Mouse (Mus musculus) neural tube, embryonic 13.5 days (tissue): ENCODE measurements around the gene Dpp10. TPM values are rescaled to one million over a fixed set of nuclear protein-coding genes. Genes with fewer than 3 reads are reported as not detected.

ENCODE experiments used
- ATAC-seq: fragments of 200-750 bp; cut with Nextera tagmentation; 2 replicates; pipeline ENCODE4 v1.8.0; 2017; ENCODE audit warnings: low read depth, mild to moderate bottlenecking, moderate TSS enrichment, moderate library complexity
- H3K27ac ChIP-seq: fragments of 300-500 bp; sonication (generic); replicated peaks from 2 replicates; pipeline ENCODE4 v1.5.1; 2015; ENCODE audit warnings: moderate library complexity, mild to moderate bottlenecking, inconsistent platforms
- H3K27me3 ChIP-seq: fragments of 300-500 bp; sonication (generic); 2 replicates; pipeline ENCODE4 v1.6.1; 2015; ENCODE audit warnings: mild to moderate bottlenecking, inconsistent platforms
- H3K36me3 ChIP-seq: fragments of 300-500 bp; sonication (generic); 2 replicates; pipeline ENCODE4 v1.6.1; 2015; ENCODE audit warnings: mild to moderate bottlenecking, inconsistent platforms
- H3K4me1 ChIP-seq: fragments of 300-500 bp; sonication (generic); replicated peaks from 2 replicates; pipeline ENCODE4 v1.6.1; 2015; ENCODE audit warnings: inconsistent platforms
- H3K4me2 ChIP-seq: fragments of 300-500 bp; sonication (generic); 2 replicates; pipeline ENCODE4 v1.6.1; 2015; ENCODE audit warnings: inconsistent platforms, mild to moderate bottlenecking, moderate library complexity
- H3K4me3 ChIP-seq: fragments of 300-500 bp; sonication (generic); 2 replicates; pipeline ENCODE4 v1.5.1; 2015; ENCODE audit warnings: mild to moderate bottlenecking, inconsistent platforms
- H3K9ac ChIP-seq: fragments of 300-500 bp; sonication (generic); 2 replicates; pipeline ENCODE4 v1.6.1; 2015; ENCODE audit warnings: moderate library complexity, mild to moderate bottlenecking, inconsistent platforms
- H3K9me3 ChIP-seq: fragments of 300-500 bp; sonication (generic); 2 replicates; pipeline ENCODE4 v1.6.1; 2016; ENCODE audit warnings: inconsistent platforms
- WGBS: fragments of 180-500 bp; shearing (Covaris S2); methylation state at CpG from one replicate; pipeline ENCODE4 v1.1.7; 2015; 5-methylcytosine and 5-hydroxymethylcytosine counted together
- polyA plus RNA-seq: library from polyadenylated mRNA; unstranded; fragments of >200 nt; fragmentation: Nextera tagmentation; extraction: Ambion mirVana; gene quantifications from 2 replicates; pipeline ENCODE4 v1.2.1, GENCODE M21; 2015

Dpp10 gene
- polyA plus RNA-seq, 1 experiment from 2014 or later, result 11.1 TPM

DNA sequence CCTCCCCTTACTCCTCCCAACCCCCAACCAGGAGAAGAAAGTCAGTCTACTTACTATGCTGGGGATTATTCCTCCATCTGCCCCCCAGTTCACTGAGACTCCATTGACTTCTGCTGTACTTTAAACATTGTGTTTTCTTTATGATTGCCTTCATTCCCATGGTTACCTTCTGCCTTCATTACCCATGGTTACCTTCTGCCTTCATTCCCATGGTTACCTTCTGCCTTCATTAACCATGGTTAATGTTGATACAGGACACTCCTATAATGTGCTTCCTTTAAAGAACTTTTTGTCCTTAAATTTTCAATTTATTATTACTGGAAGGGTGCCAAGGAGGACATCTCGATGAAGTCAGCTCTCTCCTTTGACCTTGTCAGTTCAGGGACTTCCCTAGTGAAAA lies 158.1 kb downstream of the Dpp10 start:
- Histone ChIP-seq H3K27me3 (no peaks in the 10 kb centered on the region), H3K27ac (no peak overlapping the region), H3K9ac (no peak overlapping the region), H3K4me3 (no peak overlapping the region), H3K4me2 (no peak overlapping the region), H3K9me3 (no peaks in the 10 kb centered on the region), H3K36me3 (no peaks in the 10 kb centered on the region), H3K4me1 (no peaks in the 10 kb centered on the region)
- 42% methylated on average over 1 of the region's 1 CpGs for WGBS
- peak; percentile 32; the same call in 1 of the 2 replicates for ATAC-seq

DNA sequence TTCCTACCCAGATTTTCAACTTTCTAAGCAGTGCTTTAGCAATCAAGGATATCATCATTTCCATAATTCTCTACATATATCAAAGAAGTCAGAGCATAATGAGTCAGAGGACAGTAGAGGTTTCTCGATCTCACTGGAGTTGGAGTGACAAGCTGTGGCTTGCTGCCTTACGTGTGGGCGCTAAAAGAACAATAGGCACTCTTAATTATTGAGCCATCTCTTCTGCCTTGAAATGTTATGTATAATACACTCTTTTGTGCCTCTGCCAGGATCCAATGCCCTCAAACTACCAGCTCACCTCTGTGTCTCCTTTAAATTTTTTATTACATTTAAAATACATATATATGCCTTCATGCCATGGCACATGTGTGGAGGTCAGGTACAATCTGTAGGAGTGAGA lies 198.5 kb downstream of the Dpp10 start:
- H3K4me1 ChIP-seq, result no peaks in the 10 kb centered on the region
- H3K4me3 ChIP-seq, result no peak overlapping the region
- no peak overlapping the region for H3K27ac ChIP-seq
- no peaks in the 10 kb centered on the region for H3K36me3 ChIP-seq
- no peak overlapping the region for H3K4me2 ChIP-seq
- no peak overlapping the region for H3K9ac ChIP-seq
- ATAC-seq, result no peak
- no peaks in the 10 kb centered on the region for H3K27me3 ChIP-seq
- WGBS, result 80% methylated on average over 3 of the region's 3 CpGs
- no peaks in the 10 kb centered on the region for H3K9me3 ChIP-seq

DNA sequence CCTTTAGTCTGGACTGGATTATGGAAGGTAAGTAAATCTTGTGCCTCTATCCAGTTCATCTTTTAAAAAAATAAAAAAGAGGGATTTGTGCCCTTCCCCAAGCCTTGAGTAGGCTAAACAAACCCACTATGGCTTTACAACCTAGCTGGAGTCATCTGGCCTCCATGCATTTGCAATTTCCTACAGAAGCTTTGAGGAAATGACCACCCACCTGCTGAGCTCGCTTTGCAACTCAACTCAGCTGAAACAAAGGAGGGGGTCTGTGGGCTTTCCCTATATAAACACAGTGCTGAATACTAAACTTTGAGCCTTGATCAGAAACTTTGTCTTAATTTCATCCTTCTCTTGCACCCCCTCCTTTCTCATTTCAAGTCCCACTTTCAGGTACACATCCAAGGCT lies 244.2 kb downstream of the Dpp10 start:
- Histone ChIP-seq H3K4me1 (no peaks in the 10 kb centered on the region), H3K36me3 (no peaks in the 10 kb centered on the region), H3K27ac (no peak overlapping the region), H3K4me2 (no peak overlapping the region), H3K27me3 (no peaks in the 10 kb centered on the region), H3K9me3 (no peaks in the 10 kb centered on the region), H3K4me3 (no peak overlapping the region), H3K9ac (no peak overlapping the region)
- 8% methylated on average over 1 of the region's 1 CpGs for WGBS
- ATAC-seq, result no peak

DNA sequence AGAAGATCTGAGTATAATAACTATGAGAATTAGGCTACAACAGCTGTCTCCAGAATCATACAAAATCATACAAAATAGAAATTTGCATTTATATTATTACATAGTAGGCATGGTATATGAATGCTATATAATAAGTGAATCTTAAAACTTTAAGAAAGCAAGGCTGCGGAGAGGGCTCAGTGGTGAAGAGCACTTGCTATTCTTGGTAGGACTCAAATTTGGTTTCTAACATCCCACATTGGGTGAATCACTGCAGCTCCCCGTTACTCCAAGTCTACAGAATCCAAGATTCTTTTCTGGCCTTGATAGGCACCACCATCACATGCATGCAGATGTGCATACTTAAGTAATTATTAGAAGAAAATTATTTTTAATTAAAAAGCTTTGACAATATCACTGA lies 279.8 kb downstream of the Dpp10 start:
- H3K9me3 ChIP-seq, result no peaks in the 10 kb centered on the region
- H3K36me3 ChIP-seq, result no peaks in the 10 kb centered on the region
- H3K27ac ChIP-seq, result no peak overlapping the region
- no peak for ATAC-seq
- no peaks in the 10 kb centered on the region for H3K27me3 ChIP-seq
- H3K4me2 ChIP-seq, result no peak overlapping the region
- H3K9ac ChIP-seq, result no peak overlapping the region
- WGBS, result 87% methylated on average over 2 of the region's 2 CpGs
- H3K4me3 ChIP-seq, result no peak overlapping the region
- H3K4me1 ChIP-seq, result no peaks in the 10 kb centered on the region

DNA sequence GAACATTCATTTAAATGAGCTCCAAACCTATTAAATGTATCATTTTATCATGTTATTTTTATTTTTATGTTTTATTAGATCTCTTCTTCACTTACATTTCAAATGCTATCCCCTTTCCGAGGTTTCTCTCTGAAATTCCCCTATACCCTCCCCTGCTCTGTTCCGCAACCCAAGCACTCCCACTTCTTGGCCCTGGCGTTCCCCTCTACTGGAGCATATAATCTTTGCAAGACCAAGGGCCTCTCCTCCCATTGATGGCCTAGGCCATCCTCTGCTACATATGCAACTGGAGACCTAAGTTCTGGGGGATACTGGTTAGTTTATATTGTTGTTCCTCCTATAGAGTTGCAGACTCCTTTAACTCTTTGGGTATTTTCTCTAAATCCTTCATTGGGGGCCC lies 283.1 kb downstream of the Dpp10 start:
- Histone ChIP-seq H3K9me3 (no peaks in the 10 kb centered on the region), H3K4me2 (no peak overlapping the region), H3K4me3 (no peak overlapping the region), H3K27ac (no peak overlapping the region), H3K27me3 (no peaks in the 10 kb centered on the region), H3K9ac (no peak overlapping the region), H3K4me1 (no peaks in the 10 kb centered on the region), H3K36me3 (no peaks in the 10 kb centered on the region)
- 93% methylated on average over 3 of the region's 3 CpGs for WGBS
- ATAC-seq, result no peak

DNA sequence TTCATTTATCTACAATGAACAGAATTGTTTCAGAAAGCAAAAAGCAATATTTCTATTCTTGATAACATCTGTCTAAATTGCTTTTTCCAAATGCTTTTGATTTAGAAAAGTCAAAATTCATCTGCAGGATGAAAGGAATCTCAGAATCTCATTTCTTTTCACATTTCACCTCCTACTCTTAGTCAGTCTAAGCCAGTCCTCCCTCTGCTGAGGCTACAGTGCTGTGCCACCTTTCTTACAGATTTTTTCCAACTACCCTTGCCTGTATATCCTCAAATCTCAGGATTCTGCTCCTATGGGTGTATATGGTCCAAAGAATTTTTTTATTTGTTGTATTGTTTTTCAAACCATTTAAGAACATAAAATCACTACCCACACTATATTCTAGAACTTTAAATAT lies 289.3 kb downstream of the Dpp10 start:
- ATAC-seq, result no peak
- H3K36me3 ChIP-seq, result no peaks in the 10 kb centered on the region
- no peak overlapping the region for H3K4me3 ChIP-seq
- no peak overlapping the region for H3K27ac ChIP-seq
- H3K27me3 ChIP-seq, result no peaks in the 10 kb centered on the region
- no peaks in the 10 kb centered on the region for H3K9me3 ChIP-seq
- no peak overlapping the region for H3K9ac ChIP-seq
- H3K4me2 ChIP-seq, result no peak overlapping the region
- no peaks in the 10 kb centered on the region for H3K4me1 ChIP-seq

DNA sequence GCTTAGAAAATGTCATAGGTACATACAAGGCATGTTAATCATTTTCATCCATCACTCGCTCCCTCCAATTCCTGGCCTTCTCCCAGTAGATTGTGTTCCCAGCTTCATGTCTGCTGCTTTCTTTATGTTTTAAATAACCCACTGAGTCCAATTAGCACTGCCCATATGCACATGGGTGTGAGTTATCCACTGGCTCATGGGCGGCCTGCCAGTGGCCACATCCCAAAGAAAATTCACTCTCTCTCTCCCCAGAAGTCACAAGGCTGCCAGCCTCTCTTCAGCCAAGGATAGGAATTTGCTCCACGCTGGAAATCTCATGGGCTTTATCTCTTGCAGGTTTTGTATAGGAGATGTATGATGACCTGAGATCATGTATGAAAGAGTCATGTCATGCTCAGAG lies 338.1 kb downstream of the Dpp10 start:
- Histone ChIP-seq H3K4me2 (no peak overlapping the region), H3K4me3 (no peak overlapping the region), H3K9me3 (no peaks in the 10 kb centered on the region), H3K27ac (no peak overlapping the region), H3K9ac (no peak overlapping the region), H3K36me3 (no peaks in the 10 kb centered on the region), H3K27me3 (no peaks in the 10 kb centered on the region), H3K4me1 (no peaks in the 10 kb centered on the region)
- 70% methylated on average over 3 of the region's 3 CpGs for WGBS
- no peak for ATAC-seq

DNA sequence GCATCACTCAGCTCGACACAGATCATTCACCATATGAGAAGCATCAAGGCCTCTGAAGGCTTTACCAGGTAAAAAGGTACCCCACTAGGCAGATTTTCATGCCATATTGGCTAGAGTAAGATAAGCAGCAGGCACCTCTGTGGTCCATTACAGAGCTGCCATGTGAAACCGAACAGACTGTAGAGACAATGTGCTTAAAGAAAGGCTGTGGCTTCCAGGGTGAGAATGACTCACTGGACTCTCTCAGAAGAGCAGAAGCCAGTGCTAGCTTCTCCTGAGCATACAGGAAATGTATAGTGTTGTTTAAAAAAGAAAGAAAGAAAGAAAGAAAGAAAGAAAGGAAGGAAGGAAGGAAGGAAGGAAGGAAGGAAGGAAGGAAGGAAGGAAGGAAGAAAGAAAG lies 386.9 kb downstream of the Dpp10 start:
- Histone ChIP-seq H3K4me2 (no peak overlapping the region), H3K27me3 (no peaks in the 10 kb centered on the region), H3K27ac (no peak overlapping the region), H3K4me3 (no peak overlapping the region), H3K4me1 (no peaks in the 10 kb centered on the region), H3K36me3 (no peaks in the 10 kb centered on the region), H3K9ac (no peak overlapping the region), H3K9me3 (no peaks in the 10 kb centered on the region)
- 77% methylated on average over 2 of the region's 2 CpGs for WGBS
- no peak for ATAC-seq

DNA sequence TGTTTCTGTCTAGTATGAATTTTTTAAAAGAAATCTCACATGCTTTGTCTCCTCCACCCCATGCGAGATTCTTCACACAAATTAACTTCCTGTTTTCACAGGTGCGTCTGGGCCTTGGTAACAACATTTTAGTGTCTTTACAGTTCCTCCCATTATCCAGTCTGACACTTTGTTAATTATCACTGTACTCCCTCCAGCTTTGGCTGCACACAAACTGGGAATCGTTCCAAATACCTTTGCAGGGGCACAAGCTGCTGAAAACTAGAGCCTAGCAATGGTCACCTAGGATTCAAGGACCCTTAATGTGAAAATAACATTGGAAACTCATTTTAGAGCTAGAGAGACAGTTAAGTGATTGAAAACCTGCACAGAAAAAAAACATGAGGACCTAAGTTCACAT lies 388.8 kb downstream of the Dpp10 start:
- H3K27me3 ChIP-seq, result no peaks in the 10 kb centered on the region
- 55% methylated on average over 3 of the region's 3 CpGs for WGBS
- H3K4me3 ChIP-seq, result no peak overlapping the region
- no peak overlapping the region for H3K4me2 ChIP-seq
- H3K27ac ChIP-seq, result no peak overlapping the region
- H3K9ac ChIP-seq, result no peak overlapping the region
- H3K9me3 ChIP-seq, result no peaks in the 10 kb centered on the region
- ATAC-seq, result no peak
- no peaks in the 10 kb centered on the region for H3K4me1 ChIP-seq
- no peaks in the 10 kb centered on the region for H3K36me3 ChIP-seq

DNA sequence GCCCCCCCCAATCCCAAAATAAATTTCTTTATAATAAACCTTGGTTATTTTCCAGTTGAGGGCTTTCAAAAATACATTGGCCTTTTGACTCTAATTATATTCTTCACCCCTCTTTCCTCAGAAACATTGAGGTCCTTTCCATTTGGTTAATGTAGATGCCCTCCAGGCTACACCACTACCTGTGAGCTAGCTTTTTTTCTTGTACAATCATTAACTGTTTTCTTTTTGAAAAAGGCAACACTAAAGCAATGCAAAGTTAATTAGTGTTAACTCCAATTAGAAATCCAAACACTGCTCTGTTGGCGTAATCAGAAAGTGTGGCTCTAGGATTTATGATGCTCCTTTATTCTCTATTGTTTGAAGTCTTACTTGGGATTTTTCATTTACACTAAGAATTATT lies 407.5 kb downstream of the Dpp10 start:
- WGBS, result 77% methylated on average over 1 of the region's 1 CpGs
- ATAC-seq, result no peak
- no peak overlapping the region for H3K9ac ChIP-seq
- H3K4me1 ChIP-seq, result no peaks in the 10 kb centered on the region
- no peaks in the 10 kb centered on the region for H3K9me3 ChIP-seq
- H3K4me2 ChIP-seq, result no peak overlapping the region
- no peak overlapping the region for H3K27ac ChIP-seq
- no peaks in the 10 kb centered on the region for H3K27me3 ChIP-seq
- H3K36me3 ChIP-seq, result no peaks in the 10 kb centered on the region
- no peak overlapping the region for H3K4me3 ChIP-seq

DNA sequence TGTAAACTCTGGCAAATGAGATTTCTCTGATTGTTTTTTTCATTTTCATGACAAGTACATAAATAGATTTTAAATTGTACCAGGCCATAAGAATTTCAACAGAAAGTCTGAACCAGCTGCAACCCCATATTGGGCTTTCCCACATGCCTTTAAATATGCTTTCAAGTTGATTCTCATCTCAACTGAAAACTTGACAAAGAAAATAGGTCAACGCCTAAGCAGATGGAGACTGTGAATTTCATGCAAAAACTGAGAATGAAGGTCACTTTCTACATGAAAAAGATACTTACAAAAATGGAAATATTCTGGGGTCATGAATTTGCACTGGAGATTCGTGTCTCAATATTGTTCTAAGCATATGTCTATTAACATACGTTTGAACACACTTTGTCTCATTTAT lies 417.1 kb downstream of the Dpp10 start:
- Histone ChIP-seq H3K27me3 (no peaks in the 10 kb centered on the region), H3K9ac (no peak overlapping the region), H3K27ac (no peak overlapping the region), H3K36me3 (no peaks in the 10 kb centered on the region), H3K4me1 (no peaks in the 10 kb centered on the region), H3K9me3 (no peaks in the 10 kb centered on the region), H3K4me3 (no peak overlapping the region), H3K4me2 (no peak overlapping the region)
- WGBS, result 92% methylated on average over 3 of the region's 3 CpGs
- ATAC-seq, result no peak

DNA sequence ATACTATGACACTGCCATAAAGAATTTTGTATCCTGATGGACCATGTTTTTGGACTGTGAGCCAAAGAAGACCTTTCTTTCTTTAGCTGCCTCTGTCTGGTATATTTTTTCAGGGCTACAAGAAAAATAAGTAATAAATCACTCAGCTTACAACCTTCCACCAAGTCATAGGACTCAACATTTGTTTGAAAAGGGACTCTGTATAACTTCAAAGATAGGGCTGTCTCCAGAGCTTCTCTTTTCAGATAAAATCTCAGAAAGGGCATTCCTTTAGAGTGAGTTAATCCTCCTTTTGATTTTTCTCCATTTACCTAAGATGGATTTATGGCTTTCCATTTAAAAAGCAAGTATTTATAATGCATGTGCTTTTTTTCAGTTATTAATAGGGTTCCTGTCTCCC lies 460.5 kb downstream of the Dpp10 start:
- Histone ChIP-seq H3K4me2 (no peak overlapping the region), H3K9me3 (no peaks in the 10 kb centered on the region), H3K36me3 (no peaks in the 10 kb centered on the region), H3K27ac (no peak overlapping the region), H3K27me3 (no peaks in the 10 kb centered on the region), H3K9ac (no peak overlapping the region), H3K4me3 (no peak overlapping the region), H3K4me1 (no peaks in the 10 kb centered on the region)
- ATAC-seq, result no peak

DNA sequence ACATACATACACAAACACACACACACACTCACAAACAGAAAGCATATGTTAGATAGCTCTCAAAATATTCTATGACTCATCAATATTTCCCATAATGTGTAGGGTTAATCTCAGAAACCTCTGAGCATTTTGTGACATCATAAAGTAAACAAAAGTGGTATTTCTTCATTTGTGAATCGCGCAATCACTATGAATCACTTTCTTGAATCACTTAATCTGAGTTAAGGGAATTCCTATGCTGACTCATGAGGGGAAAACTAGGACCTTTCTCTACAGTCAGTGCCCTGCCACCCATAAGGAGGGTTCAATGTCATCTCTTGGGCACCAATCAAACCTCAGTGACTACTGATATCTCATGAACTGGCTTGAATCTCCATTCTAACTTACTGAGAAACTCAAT lies 465.2 kb downstream of the Dpp10 start:
- H3K36me3 ChIP-seq, result no peaks in the 10 kb centered on the region
- H3K27me3 ChIP-seq, result no peaks in the 10 kb centered on the region
- H3K4me2 ChIP-seq, result no peak overlapping the region
- no peak for ATAC-seq
- WGBS, result 97% methylated on average over 2 of the region's 2 CpGs
- no peak overlapping the region for H3K27ac ChIP-seq
- no peaks in the 10 kb centered on the region for H3K4me1 ChIP-seq
- no peak overlapping the region for H3K4me3 ChIP-seq
- H3K9me3 ChIP-seq, result no peaks in the 10 kb centered on the region
- H3K9ac ChIP-seq, result no peak overlapping the region

DNA sequence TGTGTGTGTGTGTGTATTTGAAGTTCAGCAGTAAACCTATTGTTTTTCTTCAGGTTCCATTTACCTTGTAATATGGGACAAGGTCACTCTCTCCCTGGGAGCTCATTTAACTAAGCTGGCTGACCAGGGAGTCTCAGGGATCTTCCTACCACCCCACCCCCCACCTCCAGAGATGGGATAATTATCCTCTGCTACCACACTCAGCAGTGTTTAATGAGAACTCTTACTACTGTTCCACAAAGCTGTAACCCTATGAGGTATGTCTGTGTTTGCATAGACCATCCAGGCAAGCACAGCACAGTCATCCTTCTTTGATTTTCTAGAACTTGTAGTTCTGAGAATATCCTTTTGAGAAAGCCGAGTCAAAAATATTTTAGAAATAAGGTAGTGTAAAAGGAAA lies 471.6 kb downstream of the Dpp10 start:
- H3K9me3 ChIP-seq, result no peaks in the 10 kb centered on the region
- H3K27me3 ChIP-seq, result no peaks in the 10 kb centered on the region

More for the DNA sequence above, 471.6 kb downstream of the Dpp10 start:
- no peak for ATAC-seq
- no peak overlapping the region for H3K4me2 ChIP-seq
- H3K36me3 ChIP-seq, result no peaks in the 10 kb centered on the region
- H3K9ac ChIP-seq, result no peak overlapping the region
- 88% methylated on average over 1 of the region's 1 CpGs for WGBS
- H3K27ac ChIP-seq, result no peak overlapping the region
- no peaks in the 10 kb centered on the region for H3K4me1 ChIP-seq
- H3K4me3 ChIP-seq, result no peak overlapping the region
